Mouse (Mus musculus) gastrocnemius, postnatal 10 days (tissue): Measurements from ENCODE around the gene Daam2. TPM values are rescaled to one million over a fixed set of nuclear protein-coding genes. Genes with fewer than 3 reads are reported as not detected.

ENCODE experiments used
- DNase-seq: peaks from one replicate; pipeline ENCODE4 v3.0.0; 2021; ENCODE audit warnings: mixed read lengths
- total RNA-seq, 2 experiments: library from RNA; stranded (reverse); gene quantifications; 2 replicates each; pipeline ENCODE4 v1.2.3; 2021

The Daam2 gene
- total RNA-seq, 2 experiments from 2014 or later = 13.1 to 13.4 TPM

DNA sequence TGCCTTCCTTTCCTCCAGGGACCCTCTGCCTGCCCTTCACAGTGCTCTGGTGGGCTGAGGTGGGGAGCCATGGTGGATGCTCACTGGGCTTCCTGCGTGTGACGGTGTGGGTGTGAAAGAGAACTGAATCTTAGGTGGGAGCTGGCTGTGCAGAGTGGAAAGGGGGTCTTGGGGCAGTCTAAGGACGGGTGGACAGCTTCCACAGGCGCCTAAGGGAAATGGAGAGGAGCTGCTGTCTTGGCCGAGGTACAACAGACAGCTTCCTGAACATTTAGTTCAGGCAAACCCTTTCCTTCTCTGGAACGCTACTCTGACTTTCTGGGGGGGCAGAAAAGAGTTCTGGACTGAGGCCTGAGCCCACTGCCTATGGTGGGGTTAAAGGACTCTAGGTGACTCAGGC is 134.0 kb downstream of the Daam2 start:
- no peak for DNase-seq

DNA sequence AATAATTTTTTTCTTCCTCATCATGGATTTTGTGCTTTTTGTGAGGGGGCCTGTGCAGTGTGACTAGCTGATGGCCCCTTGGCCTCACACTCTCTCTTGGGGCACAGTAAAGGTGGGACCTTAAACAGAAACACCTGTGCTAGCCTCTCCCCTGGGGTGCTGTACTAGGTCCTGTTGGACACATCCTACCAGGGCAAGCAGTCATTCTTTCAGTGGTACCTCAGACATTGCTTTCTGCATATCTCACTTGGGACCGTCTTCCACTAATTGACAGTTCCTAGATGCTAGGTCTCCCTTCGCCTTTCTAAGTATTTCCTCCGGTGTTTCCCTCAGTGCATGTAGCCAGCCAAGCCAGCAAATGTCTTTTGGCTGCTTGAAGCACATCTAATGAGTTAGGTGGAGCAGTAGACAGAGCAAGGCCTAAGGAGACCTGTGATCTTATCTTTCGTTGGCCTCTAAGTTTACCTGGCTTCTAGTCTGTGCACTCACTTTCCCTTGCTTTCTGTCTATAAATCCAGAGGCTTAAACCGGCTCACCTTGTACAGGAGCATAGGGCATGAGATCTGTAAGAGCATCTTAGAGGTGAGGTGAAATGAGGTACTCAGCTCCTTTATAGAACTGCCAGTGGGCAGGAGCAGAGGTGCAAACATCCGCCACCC is 134.5 kb downstream of the Daam2 start:
- DNase-seq = no peak

DNA sequence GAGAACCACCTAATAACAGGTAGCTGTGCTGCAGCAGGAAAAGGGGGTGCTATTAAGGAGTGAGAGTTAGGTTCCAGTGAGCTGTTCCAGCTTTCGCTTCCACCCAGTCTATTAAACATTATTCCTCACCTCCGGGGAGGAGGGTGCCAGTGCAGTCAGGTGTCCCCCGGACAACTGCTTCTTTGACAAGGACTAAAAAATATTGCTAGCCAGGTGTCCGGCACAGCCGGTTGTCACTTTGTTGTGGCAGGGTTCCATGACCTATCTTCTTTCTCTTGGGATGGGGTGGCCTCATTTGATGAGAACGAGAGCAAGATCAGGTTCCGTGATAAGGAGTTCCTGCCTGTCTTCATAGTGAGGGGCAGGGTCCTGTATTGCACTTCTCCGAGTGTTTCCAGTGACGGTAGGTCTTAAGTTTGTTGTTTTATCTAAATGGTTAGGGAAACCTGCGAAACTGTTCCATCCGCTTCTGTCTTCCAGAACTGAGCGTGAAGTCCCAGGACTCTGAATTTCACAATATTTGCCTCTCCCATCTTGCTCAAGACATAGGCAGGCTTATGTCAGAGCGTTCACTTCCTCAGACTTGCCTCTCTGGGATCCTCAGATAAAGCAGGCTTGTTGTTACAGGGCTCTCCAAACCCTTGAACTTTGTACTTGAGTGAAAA is 135.3 kb downstream of the Daam2 start:
- DNase-seq = no peak

DNA sequence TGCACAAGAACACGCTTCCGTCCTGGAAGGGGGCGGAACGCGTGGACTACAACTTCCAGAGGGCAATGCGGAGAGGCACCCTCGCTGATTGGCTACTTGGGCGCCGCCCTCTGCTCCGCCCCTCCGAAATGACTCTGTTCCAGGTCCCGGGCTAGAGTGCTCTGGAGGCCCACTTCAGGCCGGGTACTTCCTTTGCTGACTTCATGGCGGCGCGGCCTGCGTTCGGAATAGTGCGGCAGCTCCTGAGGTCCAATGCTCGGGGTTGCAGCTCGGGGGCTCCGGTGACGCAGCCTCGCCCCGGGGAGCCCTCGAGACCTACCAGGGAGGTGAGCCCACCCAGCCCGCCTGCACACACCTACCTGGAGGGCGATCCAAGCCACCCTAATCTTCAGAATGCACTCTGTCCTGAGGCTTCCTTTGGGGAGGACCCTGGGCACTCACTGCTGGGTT is 135.9 kb downstream of the Daam2 start, which contains the start of gene Mocs1:
Mocs1 (plus strand) TSS at position 124 of the 450 bp plus-strand sequence.
- DNase-seq = peak; percentile 91

DNA sequence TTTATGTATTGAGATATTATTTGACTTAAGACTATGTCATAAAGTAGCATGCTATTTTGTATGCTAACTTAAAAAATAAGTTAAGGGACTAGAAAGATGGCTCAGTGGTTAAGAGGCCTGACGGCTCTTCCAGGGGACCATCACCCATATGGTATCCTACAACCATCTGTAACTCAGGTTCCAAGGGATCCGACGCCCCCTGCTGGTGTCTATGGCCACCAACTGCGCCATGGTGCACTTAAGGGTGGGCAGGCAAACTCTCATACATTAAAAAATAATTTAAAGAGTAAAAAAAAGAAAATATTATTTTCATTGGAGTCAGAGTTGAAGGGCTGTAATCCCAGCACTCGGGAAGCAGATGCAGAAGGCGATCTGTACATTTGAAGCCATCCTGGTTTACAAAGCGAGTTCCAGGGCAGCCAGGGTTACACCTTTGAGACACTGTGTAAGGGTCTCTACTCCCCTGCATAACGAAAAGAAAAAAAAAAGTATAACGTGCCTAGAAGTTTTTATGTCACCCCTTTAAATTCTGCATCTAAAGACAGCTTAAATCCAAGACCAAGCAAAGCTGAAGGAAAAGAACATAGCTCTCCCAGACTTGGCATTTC is 136.4 kb downstream of the Daam2 start:
- no peak for DNase-seq

DNA sequence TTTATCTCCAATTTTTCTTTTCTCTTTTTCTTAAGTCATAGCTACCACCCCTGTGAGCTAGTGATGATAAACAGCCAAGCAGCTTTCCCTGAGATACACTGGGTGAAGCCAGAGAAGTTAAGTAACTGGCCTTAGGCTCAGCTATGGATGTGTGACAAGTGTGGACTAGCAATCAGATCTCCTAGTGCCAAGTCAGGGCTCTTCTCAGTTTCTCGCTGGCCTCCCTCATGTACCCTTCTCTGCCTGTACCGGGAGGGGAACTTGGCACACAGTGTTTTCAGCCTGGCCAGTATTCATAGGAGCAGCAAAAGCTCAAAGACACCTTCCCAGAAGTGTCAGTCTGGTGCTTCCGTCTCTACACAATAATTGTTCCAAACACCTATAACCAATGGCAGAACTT is 140.3 kb downstream of the Daam2 start:
- DNase-seq = no peak

DNA sequence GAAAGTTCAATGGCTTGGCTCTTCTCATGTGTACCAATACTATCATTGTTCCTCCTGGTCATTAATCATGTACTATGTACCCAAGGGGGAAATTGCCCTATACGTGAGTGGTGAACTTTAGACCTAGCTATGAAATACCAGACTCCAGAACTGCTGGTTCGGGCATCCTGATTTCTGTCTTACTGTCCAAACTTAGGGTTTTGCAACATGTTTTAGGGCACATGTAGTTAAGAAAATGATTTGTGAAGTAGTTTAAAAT is 141.1 kb downstream of the Daam2 start:
- DNase-seq = no peak

DNA sequence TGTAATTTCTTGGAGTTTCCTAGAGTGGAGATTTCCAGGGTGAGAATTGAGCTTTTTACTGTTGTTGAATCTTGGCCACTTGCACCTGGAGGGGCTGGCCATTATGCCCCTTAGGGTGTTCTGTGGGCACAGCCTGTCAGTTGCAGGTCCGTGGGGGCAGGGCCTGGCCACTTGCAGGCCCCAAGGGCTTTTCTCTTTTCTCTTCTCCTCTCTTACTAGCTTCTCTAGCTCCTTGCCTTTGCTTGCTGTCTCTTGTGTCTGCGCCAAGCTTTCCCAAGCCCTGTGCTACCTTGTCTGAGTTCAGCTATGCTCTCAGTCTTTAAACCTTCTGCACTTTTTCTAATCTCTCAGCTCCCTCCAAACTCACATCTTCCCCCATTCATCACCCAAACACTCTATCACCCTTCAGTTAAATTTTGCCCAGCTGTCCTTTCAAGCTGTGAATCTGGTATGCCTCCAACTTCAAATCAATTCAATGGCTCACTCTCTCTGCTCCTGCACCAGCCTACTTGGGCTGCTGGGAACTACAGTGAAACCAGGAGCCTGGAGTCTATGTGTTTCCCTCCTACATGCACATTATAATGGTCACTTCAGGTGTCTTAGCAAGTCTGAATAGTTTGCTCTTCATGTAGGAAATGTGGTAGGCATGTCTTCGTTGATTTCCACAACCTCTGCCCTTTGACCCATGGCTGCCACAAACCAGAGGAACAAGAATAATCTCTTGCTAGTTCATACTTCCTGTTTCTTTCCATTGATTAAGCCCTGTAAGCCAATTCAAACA is 141.7 kb downstream of the Daam2 start:
- no peak for DNase-seq

DNA sequence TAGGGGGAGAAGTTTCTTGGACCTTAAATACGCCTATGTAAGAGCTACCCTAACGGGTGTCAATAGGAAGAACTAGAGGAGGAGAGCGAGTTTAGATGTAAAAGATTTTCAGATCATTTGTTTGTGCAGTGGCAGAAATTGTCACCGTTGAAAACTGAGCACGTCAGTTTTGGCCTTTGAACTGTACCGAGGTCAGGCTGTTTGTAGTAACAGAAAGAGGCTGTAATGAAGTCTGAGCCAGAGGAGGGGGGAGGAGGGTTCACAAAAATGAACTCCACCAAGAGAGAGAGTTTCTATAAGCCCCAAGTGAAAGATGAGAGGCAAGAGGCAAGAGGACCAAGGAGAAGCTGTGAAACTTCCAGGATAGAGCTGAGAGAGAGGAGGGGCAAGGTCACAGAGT is 144.3 kb downstream of the Daam2 start:
- DNase-seq = no peak

DNA sequence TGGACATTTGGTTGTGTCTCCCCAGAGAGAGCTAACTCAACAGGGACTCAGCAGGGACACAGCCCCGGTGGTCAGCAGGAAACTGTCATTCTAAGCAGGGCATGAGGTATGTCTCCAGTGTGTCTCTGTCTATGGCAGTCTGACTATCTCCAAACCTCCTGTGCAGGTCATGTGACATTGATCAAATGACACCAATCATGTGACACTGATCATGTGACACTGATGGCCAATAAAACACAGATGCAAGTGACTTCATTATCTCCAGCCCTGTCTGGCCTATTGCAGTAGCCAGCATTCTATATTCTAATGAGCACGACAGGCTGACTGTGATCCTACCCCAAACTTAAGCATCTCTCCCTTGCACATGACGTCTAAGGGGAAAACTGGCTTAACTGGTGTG is 147.9 kb downstream of the Daam2 start:
- no peak for DNase-seq

DNA sequence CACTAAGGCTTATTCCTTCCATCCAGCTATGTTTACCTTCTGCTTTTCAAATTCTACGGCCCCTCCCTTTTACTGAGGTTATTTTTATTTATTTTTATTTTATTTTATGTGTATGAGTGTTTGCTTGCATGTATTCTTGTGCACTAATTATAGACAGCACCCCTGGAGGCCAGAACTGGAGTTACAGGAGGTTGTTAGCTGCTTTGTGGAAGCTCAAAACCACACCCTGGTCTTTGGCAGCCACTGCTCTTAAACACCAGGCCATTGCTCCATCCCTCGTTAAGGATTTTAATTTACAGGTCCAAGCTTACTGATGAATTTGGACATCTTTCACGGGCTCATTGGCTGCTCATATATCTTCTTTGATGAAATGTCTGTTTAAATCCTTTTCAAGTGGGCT is 150.6 kb downstream of the Daam2 start:
- no peak for DNase-seq

DNA sequence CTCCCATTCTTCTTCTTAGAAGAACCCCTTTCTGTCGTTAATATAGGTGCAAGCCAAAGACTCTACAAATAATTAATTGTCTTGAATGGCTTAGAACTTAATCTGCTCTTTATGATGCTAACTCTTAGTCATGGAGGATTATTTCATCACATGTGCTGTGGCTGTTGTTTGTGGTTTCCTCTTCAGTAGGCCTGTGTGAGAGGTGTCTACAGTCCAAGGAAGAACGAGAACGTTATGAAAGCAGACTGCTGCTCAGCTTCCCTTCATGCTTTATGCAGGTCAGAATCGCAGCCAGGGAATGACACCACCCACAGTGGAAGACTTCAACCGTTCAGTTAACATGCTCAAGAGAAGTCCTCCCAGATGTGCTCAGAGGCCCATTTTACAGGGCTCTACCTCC is 151.2 kb downstream of the Daam2 start:
- no peak for DNase-seq

Other genes with a start within 250 kb of the Daam2 start
- 10 to 100 TPM; 14.6 to 15.9 TPM for gene Mocs1, start 136.0 kb downstream of the Daam2 start, total RNA-seq
- not detected for gene Kif6, start 50.8 kb upstream of the Daam2 start, total RNA-seq